Mouse (Mus musculus) layer of hippocampus, adult 9-11 months (tissue): ENCODE measurements around the gene Ppp1r9a.

Experiments used
- DNase-seq: peaks from one replicate; pipeline ENCODE4 v3.0.0; 2022

Ppp1r9a gene

DNA sequence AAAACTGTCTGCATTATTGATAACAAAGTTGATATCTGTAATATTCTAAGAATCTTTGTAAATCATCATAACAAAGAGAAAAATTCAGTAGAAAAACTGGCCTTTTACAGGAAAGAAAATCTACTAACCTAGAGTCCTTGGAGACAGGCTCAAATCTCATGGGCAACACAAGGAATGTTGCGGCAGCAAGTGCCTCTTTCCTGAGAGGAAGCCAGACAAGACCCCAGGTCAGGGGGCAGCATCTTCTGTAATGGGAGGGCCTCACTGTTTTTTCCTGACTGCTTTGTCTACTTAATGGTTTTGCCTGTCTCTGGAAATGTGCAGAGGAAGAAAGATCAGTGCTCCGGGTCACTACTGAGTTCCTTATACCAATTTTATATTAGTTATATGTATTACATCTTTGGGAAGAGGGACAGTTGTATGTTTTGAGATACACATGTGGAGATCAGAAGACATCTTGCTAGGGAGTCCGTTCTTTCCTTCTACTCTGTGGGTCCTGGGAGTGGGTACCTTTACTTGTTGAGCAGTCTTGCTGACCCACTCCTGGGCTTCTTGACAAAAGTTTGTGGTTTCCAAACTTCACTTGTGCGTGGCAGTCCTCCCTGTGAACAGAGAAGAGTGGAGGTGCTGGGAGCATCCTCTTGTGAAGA, 151.9 kb downstream of the Ppp1r9a start:
- DNase-seq: no peak

DNA sequence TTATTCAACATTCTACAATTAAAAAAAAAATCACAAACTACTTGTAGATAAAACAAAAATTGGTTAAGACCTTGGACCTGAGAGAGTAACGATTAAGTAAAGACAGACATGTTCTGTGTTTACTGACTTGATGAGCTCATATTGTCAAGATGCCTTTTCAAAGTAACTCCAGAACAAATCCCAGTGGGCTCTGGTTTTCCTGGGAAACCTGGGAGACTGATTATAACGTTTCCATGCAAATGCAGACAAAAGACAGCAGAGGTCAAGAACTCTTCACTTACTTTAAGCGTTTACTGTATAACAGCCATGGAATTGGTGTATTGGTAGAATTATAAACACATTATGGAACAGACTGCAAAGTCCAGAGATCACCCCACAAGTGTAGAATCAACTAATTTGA, 172.0 kb downstream of the Ppp1r9a start:
- DNase-seq: no peak

DNA sequence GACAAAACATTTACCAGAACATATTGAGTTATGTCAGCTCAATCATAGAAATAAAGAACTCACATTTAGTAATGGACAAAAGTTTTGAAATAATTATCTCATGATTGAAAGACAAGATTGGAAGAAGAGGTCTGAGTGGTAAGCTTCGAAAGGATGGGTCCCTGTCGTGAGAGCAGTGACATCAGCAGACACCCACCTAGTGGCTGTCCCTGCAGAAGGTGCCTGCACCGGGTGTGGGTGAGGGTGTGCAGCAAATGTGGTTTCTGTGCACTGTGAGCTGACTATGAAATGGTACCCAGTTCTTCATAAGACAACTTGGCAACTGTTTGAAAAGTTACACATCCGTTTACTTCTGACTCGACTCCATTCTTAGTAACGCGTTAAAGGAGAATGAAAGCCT, 173.0 kb downstream of the Ppp1r9a start:
- no peak for DNase-seq

DNA sequence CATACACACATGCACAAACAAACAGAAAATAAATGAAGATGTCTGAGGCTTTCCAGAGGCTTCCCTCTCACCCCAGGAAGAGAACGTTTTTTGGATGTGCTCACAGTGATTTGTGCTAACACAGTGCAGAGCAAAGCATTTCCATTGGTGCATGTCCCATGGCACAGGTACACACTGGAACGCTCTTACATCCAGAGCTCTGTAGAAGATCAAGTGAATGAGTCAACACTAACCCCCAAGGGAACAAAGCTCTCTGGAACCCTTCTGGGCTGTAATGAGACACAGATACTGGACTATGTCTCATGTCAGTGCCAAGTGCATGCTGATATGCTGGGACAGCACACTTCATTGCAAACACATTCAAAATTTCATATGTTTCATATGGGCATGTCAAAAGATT, 175.3 kb downstream of the Ppp1r9a start:
- no peak for DNase-seq

DNA sequence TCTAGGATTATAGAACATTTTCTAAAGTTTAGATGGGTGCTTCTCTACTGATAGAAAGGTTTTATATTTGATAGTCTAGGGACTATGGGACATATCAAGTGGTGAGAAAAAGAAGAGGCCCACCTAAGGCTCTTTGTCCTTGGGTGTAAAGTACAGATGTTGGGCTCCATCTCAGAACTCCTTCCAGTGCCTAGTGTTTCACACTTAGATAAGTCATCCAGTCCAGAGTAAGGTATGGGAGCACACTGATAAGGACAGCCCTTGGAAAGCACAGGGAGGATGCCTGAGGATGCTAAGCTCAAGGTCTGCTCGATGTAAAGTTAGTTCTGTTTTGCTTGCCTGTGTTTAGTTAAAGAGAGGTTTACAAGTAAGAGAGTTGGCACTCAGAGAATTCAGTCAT, 176.4 kb downstream of the Ppp1r9a start:
- no peak for DNase-seq

DNA sequence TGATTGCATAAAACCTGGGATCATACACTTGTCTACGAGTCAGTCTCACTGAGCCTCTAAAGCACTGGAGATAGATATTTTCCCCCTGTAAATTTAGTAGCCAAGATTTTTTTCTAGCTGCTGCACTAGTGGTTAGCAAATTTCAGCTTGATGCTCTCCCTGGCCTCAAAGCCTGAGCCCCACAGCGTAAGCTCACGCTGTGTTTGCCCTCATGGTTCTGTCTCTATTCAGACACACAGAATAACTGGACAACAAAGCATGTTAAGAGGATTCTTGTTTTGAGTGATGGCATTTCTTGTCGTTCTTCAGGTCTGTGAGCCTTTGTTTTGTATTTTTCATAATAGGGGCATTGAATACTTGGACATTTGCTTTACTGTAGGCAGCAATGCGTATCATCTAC, 177.4 kb downstream of the Ppp1r9a start:
- no peak for DNase-seq

DNA sequence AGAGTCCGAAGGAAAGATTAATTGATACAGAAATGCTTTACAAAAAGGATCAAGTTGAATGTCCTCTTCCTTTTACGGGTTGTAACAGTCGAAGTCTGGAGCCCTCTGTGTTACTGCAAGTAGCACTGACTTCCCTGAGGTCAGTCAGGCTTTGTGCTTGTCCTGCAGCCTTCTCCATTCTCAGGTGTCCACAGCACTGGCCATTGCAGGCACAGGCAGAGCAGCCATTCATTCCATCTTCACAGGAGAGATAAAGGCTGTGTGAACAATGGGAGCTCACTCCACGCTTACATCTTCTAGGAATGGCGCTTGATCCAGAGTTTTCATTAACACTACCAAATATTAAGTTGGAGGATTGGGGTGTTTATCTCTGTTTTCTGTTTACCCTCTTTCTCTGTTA, 177.8 kb downstream of the Ppp1r9a start:
- DNase-seq: no peak

DNA sequence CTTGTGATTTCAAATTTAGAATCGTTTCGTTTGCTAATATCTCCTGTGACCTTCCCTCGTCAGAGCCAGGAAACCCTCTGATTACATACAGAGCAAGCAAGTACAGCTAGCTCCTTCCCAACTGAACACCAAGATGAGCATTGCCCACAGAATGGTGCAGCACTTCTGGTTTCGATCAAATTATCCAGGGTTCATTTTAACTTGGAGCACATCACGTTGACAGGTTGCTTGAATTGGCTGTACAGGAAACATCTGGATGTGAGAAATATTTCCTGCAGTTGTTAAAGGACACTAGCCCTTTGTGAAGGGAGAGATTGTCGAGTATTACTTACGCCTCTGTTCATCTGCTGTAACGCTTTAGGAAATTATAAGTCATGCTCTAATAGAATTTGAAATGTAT, 178.4 kb downstream of the Ppp1r9a start:
- DNase-seq: no peak

DNA sequence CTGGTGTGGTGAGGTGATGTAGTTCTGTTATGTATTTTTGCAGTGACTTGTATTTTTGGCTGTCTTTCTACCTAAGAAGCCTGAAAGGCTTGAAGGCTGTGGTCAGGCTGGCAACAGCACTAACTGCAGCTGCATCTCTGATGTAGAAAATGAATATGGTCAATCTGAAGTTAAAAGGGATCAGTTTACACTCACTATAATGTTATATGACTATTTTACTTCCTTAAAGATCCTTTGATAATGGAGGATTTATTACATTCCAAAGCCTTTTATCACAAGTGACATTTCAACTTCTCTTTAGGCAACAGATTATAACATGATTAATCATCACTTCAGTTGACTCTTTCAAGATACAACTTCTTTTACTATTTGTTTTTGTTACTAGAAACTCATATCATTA, 179.4 kb downstream of the Ppp1r9a start:
- no peak for DNase-seq

DNA sequence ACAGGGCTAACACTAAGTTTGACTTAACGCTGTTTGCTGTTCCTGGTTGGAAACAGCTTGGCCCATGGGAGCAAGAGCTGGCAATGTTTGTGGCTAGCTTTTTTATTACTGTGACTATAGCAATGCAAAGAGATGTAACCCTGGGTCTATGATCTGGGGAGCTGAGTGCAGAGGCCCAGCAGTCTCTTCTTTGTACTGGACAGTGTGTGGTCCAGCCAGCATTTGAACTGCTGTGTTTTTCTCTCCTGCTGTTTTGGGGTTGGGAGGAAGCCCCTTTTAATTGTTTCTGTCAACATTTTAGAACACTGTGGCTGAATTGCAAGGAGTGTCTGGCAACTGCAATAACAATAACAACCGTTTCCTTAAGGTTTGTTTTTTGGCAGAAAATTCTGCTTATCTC, 180.0 kb downstream of the Ppp1r9a start:
- DNase-seq: no peak

DNA sequence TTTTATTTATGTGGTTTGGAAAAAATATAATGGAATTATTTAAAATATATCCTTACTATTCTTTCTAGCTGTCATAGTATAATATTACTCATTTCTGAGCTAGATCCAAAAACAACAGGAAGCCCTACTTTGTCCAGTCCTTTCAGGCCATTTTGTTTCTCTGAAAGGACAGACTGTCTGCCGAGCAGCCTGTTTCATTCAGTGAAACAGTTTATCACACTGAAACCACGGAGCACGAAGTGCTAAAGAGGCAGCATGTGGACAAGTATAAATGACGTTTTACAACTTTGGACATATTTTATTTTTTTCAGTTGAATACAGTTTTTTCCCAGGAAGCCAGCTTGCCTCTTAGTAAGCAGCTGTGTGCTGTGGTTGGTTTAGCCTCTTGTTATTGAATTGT, 181.2 kb downstream of the Ppp1r9a start:
- no peak for DNase-seq

DNA sequence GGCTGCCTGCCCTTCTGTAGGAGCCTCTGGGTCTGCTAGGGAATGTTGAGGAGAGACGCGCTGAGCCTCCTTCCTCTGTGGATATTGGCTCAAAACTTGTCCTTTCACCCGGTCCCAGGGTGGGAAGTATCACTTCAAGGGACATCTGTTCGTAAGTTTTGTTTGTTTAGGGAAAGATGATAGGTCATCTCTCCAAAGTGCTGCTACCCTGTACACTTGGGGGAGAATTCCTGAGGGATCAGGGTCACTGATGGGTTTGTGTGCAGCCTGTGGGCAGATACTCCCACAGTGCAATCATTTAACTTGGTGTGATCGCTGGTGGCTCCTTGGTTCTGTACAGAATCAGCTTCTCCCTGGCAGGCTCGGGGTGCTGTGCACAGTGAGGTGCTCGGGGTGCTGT, 189.2 kb downstream of the Ppp1r9a start:
- no peak for DNase-seq

DNA sequence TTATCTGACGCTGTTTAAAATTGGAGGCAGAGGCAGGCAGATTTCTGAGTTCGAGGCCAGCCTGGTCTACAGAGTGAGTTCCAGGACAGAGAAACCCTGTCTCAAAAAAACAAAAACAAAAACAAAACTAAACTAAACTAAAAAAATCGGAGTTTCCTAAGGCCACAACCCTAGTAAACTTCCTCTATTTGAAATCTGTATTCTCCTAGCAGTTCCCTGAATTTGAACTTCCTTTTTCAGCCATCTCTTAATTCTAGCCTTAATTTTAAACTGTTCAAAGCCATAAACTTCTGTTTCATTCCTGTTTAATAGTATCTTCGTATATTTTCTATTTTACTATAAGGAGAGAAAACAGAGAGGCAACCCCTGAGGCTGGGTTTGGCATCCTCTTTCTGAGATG, 190.1 kb downstream of the Ppp1r9a start:
- no peak for DNase-seq

DNA sequence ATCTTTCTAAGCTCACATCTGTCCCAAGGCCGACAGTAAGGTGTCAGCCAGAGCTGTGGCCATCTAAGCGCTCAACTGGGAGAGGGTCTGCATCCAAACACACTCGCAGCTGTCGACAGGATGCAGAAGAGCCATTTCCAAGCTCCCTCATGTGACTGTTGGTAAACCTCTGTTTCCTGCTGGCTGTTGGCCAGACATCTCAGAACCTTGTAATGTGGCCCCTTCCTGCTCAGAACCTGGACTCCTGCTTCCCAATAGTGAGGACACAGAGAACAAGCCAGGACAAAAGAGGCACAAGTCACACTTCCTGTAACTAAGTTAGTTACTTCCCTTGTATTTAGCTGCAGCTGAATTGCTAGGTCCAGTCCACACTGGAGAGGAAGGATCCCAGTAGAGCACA, 190.8 kb downstream of the Ppp1r9a start:
- peak; percentile 74 for DNase-seq

DNA sequence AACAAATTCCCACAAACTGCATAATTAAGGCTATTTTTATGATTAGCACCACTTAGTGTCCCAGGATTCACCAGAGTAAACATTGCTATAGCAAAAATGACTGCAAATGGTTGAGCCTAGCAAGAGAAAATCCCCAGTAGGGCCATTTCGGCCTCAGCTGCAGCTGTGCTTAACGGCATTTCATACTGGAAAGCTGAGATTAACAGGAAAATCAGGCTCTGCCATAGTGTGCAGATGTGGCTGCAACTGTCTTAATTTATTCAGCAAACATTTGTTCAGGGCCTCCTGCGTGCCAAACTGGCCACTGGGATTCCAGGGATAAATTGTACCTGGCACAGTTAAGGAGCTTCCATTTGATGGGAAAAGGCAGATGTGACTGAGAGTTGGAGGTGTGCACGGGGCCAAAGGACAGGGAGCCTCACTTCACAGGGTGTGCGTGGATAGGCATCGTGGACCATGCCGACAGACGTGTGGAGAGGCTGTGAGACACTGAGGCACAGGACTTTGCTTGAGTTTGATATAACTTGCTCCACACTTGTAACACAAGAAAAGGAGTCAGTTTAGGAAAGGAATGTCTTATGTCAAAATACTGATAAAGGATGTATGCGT, 192.8 kb downstream of the Ppp1r9a start:
- DNase-seq: no peak

DNA sequence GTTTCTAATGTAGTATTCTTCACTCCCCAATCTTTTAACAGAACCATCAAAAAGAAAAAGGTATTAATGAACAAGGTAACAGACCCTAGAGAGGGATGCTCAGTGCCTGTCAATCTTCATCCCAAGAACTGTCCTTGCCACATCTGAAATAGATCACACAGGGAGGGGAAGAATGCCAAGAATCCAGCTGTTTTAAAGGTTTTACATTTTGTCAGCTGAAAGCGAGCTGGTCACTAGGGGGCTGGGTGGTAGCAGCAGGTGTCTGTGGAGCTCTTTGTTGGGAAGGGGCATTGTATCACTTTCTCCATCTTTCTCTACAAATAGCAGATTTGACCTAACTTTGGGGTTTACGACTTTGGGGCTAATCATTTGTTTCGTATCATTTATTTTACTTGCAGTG, 194.6 kb downstream of the Ppp1r9a start:
- DNase-seq: no peak

DNA sequence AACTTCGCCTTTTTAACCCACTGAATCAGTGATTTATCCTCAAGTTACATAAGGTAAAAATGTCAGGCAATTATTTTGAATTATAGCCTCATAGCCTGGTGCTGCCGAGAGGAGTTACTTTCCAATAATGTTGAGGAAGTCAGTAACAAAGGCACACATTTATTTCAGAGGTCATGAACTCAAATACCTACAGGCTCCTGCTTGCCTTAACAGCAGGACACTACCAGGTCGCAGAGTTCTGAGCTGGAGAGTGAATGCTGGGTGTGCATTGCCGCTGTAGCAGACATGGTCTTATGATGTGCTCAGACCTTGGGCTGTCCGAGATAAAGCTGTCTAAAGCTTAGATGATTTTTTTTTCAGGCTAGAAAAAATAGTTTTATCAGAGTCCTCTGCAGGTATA, 196.6 kb downstream of the Ppp1r9a start:
- no peak for DNase-seq

DNA sequence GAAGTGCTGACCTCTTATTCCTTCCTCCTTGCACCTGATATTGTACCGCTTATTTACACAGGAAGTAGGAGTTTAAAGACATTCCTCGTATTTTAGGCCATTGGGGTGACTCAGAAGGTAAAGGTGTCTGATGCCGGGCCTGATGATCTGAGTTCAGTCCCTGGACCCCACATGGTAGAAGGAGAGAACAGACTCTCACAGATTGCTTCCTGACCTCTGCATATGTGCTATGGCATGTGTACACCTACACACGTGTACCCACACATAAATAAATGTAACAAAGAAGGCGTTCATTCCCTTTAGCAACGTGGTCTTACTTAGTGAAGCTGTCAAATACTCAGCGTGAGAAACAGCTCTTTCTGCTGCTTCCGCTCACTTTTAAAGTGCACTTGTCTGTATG, 197.1 kb downstream of the Ppp1r9a start:
- DNase-seq: no peak

DNA sequence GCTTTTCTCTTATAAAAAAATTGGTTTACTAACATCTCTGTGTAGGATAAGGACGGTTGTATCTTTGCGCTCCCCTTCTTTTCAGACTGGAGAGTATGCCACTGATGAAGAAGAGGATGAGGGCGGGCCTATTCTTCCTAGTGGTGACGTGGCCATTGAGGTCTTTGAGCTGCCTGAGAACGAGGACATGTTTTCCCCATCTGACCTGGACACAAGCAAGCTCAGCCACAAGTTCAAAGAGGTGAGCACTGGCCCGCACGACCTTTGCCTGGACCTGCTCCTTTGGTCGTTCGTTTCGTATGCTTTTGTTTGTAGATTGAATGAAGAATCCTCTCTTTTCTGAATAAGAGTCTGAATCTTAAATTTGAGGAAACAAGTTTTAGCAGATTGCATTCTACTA, 197.6 kb downstream of the Ppp1r9a start:
- DNase-seq: no peak

DNA sequence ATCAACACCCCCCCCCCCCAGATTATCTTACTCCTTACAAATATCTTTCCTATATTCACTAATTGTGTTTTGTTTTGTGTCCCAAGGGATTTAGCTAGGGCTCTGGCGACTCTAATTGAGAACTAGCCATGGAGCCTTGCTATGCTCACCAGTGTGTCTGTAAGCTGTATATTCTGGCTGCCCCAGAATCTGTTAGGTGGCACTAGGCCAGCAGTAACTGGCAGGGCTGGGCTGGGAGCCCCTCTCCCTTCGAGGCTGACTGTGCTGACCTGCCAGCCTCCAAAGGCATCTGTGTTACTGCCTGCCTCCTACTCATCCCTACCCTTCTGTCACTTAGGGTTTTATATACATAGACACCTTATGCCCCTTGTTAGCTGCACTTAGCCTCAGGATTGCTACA, 200.0 kb downstream of the Ppp1r9a start:
- DNase-seq: no peak

DNA sequence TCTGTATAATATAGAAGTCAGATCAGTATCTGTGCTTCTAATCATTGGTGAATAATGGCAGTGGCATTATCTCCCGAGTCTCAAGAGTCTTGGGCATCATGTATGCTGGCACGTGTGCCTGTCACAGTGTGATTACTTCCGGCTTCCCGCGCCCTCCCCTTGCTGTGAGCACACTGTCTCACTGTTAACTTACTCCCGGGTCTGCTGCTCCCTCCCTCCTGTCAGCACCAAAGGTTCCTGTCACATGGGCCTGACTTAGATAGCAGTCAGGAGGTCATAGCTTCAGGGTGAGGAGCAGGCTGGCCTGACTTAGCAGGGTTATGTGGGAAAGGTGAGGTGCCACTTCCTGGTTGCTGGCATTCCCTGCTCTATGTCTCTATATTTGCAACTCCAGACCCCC, 201.1 kb downstream of the Ppp1r9a start:
- no peak for DNase-seq

DNA sequence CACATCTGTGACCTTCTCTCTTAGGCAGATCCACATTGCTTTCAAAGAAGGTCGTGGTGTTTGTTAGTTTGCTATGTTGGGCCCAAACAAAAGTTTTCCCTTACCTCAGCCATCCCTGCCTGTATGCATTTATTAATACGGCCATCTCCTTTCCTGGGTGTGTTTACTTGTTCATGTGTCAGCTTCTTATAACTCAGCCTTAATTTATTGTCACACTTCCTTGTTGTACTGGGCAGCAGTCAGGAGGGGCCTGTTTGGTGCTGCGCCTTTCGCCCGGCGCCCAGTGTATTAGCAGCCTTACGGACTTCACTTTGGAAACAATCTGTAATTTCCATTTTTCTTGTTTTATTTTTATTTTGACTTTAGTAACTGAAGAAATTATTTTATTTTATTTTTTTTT, 201.5 kb downstream of the Ppp1r9a start:
- no peak for DNase-seq

DNA sequence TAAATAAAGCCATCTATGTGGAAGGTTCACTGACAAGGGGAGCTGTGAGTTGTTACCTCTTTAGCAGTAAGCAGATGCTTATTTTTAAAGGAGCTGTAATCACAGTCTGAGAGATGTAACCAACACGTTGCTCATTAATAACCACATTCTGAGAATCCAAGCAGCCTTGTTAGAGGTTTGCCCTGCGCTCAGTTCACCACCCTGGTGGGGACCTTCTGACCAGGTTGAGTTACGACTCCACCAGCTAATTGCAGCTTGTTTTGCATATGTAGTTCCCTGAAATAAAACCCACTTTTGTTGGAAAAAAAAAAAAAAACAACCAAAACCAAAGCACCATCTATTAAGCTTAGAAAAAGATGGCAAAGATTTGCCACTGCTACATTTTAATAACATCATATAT, 205.8 kb downstream of the Ppp1r9a start:
- DNase-seq: no peak

DNA sequence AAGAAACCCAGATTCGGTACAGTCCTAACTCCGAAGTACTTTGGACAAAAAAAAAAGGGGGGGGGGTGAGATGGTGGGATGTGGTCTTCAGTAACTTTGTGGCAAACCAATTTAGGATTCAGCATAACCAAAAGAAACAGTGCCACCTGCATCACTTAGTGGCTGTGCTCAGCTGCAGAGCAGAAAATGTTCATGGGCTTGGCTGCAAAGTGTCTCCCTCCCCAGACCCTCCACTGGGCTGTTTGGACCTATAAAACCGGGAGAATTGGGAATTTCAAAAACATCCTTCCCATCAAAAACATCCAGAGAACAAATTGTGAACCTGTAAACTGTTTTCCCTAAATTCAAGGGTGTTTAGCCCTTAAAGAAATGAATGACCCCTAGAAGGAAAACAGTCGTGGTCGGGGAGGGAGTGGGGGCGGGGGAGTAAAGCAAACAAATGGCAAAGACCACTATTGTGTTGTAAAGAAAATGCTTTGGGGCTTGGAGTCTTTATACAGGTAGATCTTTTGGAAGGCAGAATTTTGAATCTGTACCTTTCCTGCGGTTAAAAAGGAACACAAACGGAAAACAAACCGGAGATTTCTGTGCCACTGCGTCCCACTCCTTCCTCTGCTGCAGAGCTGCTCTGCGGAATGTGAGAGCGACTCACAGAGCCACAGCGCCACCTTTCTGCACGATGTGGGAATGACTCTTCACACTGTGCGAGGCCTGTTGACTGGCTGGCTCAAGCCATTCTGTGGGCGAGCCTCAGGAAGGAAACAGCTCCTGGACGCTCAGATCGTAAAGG, 207.4 kb downstream of the Ppp1r9a start:
- peak; percentile 88 for DNase-seq

DNA sequence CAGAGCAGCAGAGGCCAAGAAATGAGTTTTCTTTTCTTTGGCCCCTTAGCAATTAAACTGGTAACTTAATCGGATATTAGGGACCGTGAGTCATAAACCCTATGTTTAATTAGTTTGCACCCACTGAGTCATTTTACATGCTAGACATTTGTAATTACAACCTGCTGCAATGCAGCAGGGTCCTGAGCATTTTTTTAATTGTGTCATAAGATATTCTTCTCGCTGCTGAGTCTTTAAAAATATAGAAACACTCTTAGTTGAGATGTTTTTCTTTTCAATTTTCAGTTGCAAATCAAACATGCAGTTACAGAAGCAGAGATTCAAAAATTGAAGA, 208.0 kb downstream of the Ppp1r9a start:
- DNase-seq: no peak
